Mouse (Mus musculus) NIH3T3 (cell line): ENCODE measurements around the gene Immp2l.
"Not testable (repeated sequence)": the region's sequence is repeated elsewhere in the genome, so short reads cannot be mapped to it uniquely, and the experiment has no call there.

Experiments
- DNase-seq: peaks from one replicate; pipeline ENCODE4 v3.0.0-alpha.2; 2012; ENCODE audit warnings: low read depth

Immp2l gene

DNA sequence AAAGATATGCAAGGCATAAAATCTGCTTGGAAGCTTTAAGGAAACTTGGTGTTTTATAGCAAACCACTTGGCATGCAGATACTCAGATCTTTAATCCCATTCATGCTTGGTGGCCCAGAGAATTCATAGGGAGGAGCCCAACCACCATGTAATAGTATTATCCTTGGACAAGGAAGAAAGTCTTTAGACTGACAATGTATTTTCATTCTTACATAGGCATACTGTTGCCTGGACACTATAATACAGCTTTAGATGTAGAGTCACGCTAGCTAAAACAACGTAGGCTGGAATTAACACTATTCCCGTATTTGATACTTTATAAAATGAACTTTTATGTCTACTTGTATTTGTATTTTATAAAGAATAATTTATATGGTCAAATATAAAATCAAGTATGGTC, 665.9 kb downstream of the Immp2l start:
- DNase-seq: no peak

DNA sequence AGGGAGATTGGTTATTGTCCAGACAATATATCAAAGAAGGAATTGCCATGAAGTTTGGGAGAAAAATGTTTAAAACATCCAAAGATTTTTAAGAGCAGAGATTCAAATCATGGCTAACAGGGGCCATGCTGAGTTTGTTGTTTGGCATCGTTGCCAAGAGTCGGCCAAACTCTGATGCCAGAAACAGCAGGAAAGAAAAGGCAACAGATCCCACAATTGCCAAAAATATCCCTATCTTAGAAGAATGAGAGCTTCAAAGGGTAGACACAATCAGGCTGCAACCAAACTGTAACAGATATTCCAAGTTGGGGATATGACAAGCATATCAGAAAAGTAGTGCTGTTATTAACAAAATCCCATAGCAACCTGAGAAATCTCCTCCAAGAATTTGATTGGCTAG, 686.7 kb downstream of the Immp2l start:
- DNase-seq: no peak

DNA sequence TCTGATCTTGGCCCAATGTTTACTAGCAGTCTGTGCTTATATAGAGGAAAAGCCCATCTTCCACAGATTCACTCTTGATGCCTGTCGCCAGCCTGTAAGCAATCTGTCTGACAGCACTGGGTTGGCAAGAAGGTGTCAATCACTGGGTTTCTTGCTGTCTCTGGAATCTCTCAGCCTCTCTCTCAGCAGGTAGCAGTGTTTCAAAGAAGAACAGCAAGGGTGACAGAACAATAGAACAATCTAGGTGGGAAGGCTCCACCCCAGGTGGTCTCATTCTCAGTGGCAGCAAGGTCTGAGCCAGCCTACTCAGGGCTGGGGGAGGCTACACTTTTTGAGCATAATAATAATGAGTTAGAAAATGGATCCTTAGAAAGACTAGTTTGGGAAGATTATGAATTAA, 693.1 kb downstream of the Immp2l start:
- no peak for DNase-seq

DNA sequence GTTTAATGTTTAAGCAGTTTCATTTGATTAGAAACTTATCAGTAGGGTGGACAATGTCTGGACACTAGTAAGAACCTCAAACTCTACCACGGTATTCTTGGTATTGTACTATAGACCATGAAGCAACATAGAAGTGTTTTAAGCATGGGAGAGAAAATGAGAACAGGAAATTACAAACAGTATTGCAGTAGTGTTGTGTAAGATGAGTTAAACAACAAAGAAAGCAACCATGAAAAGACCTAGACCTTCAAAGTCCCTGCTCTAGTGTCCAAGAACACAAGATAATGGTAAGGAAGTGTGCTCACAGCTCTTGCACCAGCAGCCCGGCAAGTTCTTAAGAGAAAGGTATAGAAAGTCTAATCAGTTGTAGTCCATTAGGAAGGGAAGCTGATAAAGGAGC, 700.7 kb downstream of the Immp2l start:
- DNase-seq: no peak

DNA sequence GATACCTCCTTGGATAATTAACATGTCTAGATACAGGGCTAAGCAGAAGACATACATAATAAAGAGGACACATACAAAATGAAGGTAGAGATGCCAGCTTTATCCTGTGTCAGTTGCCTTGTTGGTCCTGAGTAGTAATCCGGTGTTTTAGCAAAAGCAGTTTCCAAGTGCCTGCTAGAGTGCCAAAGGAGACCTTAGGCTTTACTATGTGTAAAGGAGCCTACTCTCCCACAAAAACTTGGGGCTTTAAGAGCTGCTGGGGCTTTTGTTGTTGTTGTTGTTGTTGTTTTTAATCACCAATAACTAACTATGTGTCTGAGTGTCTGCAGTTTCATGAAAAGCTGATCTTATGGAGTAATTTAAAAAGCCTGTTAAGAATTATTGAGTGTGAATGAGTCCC, 702.8 kb downstream of the Immp2l start:
- DNase-seq: no peak

DNA sequence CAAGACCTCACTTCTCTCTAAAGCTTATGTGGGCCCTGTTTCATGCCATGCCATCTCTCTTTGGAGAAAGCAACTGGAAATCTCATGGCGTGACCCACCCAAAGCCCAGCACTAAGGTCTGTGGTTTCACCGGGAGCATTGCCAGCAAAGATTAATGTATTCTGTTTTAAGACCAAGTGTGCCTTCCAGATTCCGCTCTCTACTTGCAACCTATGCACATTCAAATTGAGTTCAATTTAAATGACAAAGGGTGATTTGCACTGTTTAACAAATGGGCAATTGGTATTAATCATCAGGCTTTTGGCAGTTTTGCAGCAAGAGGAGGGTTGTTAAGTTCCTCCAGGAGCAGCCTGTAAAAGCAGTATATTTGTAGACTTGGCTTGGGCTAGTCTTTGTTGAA, 703.3 kb downstream of the Immp2l start:
- DNase-seq: peak; percentile 17

DNA sequence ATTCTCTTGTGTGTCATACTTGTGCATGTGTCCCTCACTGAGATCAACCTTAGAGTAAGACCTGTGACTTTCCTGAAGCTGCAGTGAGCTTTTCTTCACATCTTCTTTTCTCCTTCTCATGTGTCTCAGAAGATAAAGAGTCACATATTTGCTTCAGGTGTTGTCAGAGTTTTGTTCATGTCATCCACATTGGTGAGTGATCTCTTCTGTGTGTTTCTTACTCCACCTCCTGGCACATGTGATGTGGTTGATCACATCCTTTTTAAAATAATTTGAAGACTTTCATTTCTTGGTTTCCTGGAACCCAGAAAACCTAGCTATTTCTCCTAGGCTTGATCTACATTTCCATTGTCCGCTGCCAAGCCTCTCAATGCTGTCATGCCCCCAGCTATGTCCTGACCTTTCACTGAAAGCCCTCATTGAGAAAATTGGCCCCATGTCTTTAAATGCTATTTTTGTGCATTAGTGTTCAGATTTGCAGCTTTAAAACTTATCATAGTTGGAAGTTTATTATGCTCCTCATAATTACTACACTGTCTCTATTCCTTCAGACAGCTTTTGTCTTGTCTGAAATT, 704.0 kb downstream of the Immp2l start:
- DNase-seq: no peak

DNA sequence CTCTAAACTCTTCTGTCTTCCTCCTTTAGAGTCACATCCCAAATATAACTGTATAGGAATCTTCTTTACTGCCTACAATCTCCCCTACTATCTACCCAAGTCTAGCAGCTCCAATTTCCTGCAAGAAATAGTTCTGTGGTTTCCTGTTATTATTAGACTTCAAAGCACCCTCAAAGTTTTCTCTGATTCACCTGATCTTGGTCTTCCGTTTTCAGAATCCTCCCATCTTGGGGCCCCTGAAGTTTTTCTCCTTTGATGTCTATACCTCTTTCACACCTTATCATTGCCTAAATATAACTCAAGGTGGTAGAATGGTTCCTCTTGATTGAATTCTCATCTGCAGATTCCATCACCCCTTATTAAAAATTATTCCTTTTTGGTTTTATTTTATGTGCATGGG, 704.6 kb downstream of the Immp2l start:
- DNase-seq: no peak

DNA sequence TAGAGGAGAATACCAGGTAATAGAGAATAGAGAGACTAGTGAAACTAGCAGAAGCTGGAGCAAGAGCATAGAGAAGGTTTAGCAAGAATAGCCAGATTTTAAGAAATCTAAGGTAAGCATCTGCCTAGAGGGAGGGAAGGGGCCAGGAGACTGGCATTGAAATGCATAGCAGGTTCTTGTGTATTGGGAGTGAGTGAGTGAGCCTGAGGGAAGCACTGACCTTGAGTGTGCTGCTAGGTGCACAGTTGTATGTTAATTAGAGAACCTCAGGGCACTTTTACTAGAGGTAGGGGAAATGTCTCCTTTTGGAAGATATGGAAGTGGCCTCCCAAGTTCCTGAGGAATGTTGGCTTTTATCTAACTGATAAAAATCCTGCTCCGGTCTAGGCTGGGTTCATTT, 705.9 kb downstream of the Immp2l start:
- no peak for DNase-seq

DNA sequence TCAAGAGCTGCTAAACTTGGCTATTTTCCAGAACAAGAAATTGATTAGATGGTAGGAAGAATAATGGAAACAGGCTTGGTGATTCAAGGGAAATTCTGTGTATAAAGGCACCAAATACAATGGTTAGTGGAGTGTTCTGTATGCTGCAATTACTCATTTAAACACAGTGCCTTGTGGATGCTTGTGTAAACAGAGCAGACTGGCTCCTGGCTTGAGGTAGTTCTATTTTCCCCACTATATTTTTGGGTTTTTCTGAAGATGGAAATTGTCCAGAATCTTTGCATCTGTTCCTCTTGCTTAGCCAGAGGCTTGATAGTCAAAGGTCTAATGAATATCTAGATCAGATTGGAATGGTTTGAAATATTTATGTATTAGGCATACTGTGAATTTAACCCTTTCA, 709.3 kb downstream of the Immp2l start:
- no peak for DNase-seq

DNA sequence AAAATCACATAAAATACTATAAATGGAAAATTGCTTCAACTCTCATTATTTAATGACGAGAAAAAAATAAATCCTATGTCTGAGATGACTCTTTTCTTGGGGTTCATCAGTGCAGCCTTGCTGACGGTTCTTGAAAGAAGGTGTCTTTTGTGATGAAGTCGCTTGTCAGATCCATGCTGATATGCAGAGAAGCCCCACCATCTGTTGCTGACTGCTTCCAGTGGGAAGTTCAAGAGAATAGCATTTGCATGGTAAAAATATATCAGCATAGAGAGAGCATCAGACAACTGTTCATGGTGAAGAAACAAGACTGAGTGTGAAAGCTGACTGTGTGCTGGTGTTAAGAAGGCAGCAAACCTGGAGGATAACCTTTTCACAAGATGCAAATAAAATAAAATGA, 719.0 kb downstream of the Immp2l start:
- no peak for DNase-seq

DNA sequence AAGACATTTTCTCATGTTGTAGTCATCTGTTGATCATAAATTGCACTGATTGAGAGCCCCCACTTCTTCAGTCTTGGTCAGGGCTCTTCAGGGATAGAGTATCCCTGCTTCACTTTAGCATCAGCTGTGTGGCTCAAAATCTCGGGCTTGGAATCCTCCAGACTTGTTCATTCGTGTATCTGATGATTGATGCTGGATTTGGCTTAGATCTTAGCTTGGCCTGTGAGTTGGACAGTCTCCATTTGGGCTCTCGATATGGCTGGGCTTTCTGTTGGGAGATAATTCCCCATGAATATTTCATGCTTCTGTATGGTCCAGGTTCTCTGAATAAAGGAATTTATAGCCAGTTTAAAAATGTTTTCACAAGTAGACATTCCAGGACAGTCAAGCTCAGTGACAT, 739.5 kb downstream of the Immp2l start:
- no peak for DNase-seq

DNA sequence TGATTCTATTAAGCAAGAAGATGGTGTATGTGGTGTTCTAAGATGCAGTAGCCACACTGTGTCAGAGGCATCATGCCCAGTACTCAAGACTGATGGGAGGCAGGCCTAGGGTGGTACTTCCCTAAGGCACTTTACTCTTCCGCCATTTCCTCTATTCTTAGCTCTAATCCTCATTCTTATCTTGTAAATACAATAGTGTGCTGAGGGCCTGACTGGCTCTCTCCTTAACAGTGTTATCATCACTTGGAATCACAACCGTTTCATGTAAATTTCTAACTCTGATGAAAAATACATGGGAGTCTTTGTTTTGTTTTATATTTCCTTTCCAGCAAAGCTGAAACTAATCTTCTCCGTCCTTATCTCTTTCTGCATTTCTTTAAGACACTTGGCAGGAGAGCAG, 750.1 kb downstream of the Immp2l start:
- DNase-seq: no peak

DNA sequence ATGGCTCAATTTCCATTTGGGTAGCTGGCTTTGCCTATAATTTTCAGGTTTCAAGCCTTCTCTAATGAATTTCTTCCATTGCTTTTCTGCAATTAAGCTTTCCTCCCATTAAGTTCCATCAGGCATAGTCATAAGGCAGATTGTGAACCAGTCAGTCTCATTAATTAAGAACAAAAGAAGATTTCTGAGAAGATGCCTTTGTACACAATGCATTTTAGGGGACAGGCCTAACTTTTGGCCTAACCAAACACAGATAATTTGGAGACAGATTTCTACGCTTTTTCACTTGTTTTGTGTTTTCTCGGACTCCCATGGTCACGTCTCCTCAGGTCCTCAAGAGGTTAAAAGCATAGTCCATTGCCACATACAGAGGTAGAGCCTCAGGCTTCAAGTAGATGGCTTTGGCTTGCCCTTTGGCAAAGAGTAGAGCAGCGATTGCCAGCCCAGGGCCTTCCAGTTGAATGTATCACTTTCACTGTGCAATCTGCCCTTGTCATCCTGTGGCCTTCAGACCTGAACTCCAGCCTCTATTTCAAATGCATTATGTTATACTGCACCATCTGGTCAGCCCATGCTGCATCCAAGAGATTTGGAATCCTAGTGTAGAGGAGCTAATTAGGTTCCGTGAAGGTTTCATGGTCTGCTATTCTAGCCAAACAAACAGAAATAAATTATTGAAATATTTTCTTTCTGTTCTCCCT, 750.9 kb downstream of the Immp2l start:
- DNase-seq: no peak

DNA sequence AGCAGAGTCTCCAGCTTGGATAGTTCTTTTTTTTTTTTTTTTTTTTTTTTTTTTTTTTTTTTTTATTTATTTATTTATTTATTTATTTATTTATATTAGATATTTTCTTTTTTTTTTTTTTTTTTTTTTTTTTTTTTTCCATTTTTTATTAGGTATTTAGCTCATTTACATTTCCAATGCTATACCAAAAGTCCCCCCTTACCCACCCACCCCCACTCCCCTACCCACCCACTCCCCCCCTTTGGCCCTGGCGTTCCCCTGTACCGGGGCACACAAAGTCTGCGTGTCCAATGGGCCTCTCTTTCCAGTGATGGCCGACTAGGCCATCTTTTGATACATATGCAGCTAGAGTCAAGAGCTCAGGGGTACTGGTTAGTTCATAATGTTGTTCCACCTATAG, 753.9 kb downstream of the Immp2l start:
- not testable (repeated sequence) for DNase-seq

DNA sequence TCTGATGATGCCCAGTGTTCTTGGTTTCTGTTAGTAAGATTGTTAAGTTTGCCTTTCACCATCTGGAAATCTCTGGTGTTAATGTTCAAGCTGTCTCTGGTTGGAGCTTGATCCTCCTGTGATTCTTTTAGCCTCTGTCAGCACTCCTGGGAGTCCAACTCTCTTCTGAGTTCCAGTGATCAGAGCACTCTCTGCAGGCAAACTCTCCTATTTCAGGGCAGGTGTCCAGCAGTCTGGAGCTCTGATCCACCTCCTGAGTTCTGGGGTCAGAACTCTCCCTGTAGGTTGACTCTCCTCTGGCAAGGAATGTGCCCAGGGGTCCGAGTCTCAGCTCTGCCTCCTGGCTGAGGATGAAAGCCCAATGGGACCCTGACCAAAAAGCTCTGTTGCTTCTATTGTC, 769.8 kb downstream of the Immp2l start:
- DNase-seq: not testable (repeated sequence)

DNA sequence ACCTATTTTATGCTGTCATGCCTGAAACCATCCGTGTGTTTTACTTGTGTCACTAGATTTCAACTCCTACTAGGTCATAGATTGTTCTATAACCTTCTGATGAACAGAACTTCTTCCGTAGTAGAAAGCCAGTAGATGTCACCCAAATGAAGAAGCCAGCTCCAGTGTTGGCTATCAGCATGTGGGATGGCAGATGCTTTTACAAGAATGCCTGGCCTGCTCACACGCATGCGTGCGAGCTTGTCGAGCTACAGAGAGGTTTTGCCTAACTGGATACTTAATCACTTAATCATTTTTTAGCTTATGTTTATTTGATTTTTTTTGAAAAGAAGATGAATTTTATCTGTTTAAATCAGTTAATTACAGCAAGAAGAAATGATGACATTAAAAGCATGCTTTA, 805.6 kb downstream of the Immp2l start:
- no peak for DNase-seq

DNA sequence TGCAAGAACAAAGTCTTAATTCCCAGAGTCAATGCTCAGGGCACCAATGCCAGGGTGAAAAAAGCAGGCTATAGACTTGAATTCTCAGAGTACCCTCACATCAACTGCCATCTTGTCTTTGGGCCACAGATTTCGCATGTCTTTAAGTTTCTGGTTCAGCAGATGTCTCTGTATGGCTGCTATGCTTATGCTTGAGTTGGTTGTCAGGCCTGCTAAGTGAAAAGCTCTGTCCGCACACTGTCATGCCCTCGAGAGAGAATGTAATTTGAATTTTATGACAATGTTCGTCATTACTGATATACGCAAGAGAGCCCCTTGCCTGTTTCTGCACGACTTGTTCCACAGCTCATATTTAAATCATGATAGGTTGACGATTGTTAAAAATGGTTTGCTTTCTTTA, 807.8 kb downstream of the Immp2l start:
- no peak for DNase-seq

DNA sequence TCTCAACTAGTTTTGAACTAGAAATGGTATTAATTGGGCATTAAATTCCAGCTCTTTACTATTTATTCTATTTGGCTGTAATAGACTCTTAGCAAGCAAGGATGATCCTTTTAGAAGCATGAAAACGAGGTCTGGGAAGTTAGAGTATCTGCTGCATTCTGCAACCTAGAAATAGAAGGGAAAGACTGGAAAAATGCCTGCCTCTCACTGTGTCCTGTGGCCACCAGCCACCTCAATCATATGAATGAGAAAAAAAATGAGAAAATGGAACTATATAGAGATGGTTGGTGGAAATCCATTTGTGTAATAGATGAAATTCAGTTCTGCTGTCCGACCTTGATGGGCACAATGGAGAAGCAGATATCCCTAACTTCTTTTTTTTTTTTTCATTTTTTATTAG, 810.8 kb downstream of the Immp2l start:
- no peak for DNase-seq

DNA sequence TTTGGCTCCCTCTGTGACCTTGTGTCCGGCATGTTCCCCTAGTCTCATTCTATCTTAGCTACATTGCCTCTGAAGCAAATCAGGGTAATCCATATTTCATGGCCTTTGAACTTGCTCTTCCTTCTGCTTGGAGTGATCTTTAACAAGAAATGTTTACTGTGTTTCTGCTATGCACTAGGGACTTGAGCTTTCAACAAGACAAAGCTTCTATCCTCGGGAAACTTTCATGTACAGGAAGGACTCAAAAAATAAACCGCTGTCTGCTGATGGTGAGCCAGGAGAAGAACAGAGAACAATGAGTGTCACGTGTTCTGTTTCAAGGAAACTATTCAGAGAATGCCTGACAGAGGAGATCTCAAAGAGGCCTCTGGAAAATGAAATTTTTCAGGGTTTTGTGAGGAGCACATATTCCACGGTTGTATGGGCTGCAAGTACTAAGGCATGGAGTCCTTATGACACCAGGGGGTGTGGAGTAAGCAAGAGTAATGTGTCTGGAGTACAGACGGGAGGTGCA, 814.5 kb downstream of the Immp2l start:
- no peak for DNase-seq

DNA sequence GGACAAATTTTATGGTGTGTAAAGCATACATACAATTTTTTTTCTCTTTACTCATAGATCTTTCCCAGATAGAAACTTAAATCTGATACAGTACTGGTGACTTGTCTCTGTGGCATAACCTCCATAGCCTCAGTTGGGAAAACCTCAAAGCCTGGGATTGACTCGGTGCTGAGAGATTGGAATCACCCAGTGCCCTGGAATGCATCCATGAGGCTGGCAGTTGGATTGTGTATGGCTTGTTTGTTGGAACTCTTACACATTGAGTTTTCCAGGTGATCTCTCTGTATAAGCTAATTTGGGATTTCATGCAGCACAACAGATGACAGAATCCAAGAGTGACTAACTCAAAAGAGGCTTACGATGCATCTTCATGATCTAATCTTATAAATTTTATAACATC, 815.4 kb downstream of the Immp2l start:
- DNase-seq: no peak

DNA sequence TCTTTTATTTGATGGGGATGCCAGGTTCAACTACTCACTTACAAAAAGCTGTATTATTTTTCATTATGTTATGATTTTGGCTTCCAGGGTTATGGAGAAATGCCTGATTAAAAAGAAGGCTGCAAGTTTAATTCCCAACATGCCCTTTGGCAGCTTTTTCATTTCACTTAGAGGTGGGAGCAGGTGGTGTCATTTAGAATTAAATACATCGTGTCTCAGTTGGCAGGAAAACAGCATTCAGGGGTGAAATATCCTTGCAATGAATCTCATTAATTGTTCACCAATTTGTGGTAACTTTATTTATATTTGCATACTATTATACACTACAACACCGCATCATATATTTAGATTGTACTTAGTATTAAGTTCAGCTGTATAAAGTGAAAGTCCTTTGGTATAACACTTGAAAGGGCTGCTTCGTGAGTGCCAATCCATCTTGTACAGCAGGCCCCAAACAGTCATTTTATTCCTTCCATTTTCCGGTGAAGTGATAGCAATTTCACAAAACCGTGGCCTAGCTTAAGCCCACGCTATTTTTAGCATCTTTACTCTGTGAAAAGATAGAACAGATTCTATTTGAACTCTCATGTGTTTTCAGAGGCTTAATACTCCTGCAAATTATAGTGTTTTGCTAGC, 818.9 kb downstream of the Immp2l start:
- no peak for DNase-seq

DNA sequence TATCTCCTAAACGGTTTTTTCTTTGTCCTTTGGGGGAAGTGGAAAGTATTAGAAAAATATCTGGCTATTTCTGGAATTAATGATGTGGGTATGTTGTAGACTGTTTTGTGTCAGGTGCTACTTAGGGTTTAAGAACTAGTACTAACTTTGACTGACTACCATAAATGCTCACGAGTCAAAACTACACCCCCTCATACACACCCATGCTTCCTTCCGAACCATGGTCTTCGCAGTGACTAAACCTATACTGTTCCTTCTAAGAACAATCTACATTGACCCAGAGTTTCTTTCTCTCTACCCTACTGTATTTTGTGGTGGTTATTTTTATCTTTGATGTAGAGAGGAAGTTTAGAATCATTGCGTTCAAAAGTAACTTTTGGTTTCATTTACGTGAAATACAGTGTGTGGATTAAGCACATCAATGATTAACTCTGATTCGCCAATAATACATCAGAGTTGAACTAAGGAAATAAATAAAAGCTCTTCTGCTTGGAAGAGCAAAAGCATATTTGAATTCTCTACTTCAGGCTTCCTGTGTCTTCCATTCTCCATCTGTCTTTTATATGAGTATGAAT, 828.1 kb downstream of the Immp2l start:
- DNase-seq: no peak
